Mouse (Mus musculus) embryo, embryonic 11.5 days (tissue): Measurements from ENCODE around the gene Exoc3l2.
A peak's percentile ranks its signal among the peaks of the same experiment; 100 is the strongest.

Experiments used
- DNase-seq: peaks from one replicate; pipeline ENCODE4 v3.0.0-alpha.2; 2012; ENCODE audit warnings: low read depth, low spot score

Gene Exoc3l2

GRCm38 (mm10) chr7:19462884-19463381 lies at the start of gene Exoc3l2:
Gene Exoc3l2, plus strand, starts transcription at chr7:19463331.
- no peak for DNase-seq

GRCm38 (mm10) chr7:19413525-19413924 lies 49.6 kb upstream of the Exoc3l2 start:
- no peak for DNase-seq

GRCm38 (mm10) chr7:19416590-19416989 lies 46.5 kb upstream of the Exoc3l2 start:
- DNase-seq, result no peak

- no peak for DNase-seq
Observed at GRCm38 (mm10) chr7:19420121-19420520, 43.0 kb upstream of the Exoc3l2 start.

GRCm38 (mm10) chr7:19420821-19421636 lies 42.1 kb upstream of the Exoc3l2 start:
- DNase-seq, result peak; percentile 68

- DNase-seq, result no peak
Observed at GRCm38 (mm10) chr7:19423083-19423482, 40.0 kb upstream of the Exoc3l2 start.

- DNase-seq, result no peak
Observed at GRCm38 (mm10) chr7:19424051-19424450, 39.1 kb upstream of the Exoc3l2 start.

GRCm38 (mm10) chr7:19426349-19426748 lies 36.8 kb upstream of the Exoc3l2 start:
- no peak for DNase-seq

GRCm38 (mm10) chr7:19426888-19427287 lies 36.2 kb upstream of the Exoc3l2 start:
- no peak for DNase-seq

- DNase-seq, result no peak
Observed at GRCm38 (mm10) chr7:19427999-19428650, 35.0 kb upstream of the Exoc3l2 start.

- DNase-seq, result no peak
Observed at GRCm38 (mm10) chr7:19429726-19430125, 33.4 kb upstream of the Exoc3l2 start.

- no peak for DNase-seq
Observed at GRCm38 (mm10) chr7:19430402-19430801, 32.7 kb upstream of the Exoc3l2 start.

- no peak for DNase-seq
Observed at GRCm38 (mm10) chr7:19432475-19432874, 30.7 kb upstream of the Exoc3l2 start.

GRCm38 (mm10) chr7:19436276-19436675 lies 26.9 kb upstream of the Exoc3l2 start:
- DNase-seq, result no peak

- DNase-seq, result no peak
Observed at GRCm38 (mm10) chr7:19437048-19437447, 26.1 kb upstream of the Exoc3l2 start.

GRCm38 (mm10) chr7:19441448-19442091 lies 21.6 kb upstream of the Exoc3l2 start:
- DNase-seq, result no peak

- DNase-seq, result peak; percentile 66
Observed at GRCm38 (mm10) chr7:19443344-19443743, 19.8 kb upstream of the Exoc3l2 start.

- DNase-seq, result no peak
Observed at GRCm38 (mm10) chr7:19444801-19445200, 18.3 kb upstream of the Exoc3l2 start.

- no peak for DNase-seq
Observed at GRCm38 (mm10) chr7:19447689-19448088, 15.4 kb upstream of the Exoc3l2 start.

- DNase-seq, result no peak
Observed at GRCm38 (mm10) chr7:19449165-19449564, 14.0 kb upstream of the Exoc3l2 start.

- no peak for DNase-seq
Observed at GRCm38 (mm10) chr7:19455186-19455585, 7.9 kb upstream of the Exoc3l2 start.

GRCm38 (mm10) chr7:19455819-19456495 lies 7.2 kb upstream of the Exoc3l2 start:
- DNase-seq, result no peak
